Mouse (Mus musculus) limb, embryonic 11.5 days (tissue): ENCODE data around the gene Pkp4. TPM values are rescaled to one million over a fixed set of nuclear protein-coding genes. Genes with fewer than 3 reads are reported as not detected.
A peak's percentile ranks its signal among the peaks of the same experiment; 100 is the strongest.

Experiments used
- ATAC-seq: fragments of 200-750 bp; cut with Nextera tagmentation; 2 replicates; pipeline ENCODE4 v1.8.0; 2017; ENCODE audit warnings: low read depth; ENCODE audit not compliant: insufficient number of reproducible peaks, low FRiP score, low TSS enrichment
- DNase-seq: peaks from one replicate; pipeline ENCODE4 v3.0.0-alpha.2; 2015; ENCODE audit warnings: low spot score
- H3K27ac ChIP-seq: fragments of 300-500 bp; sonication (generic); replicated peaks from 2 replicates; pipeline ENCODE4 v1.5.1; 2014; ENCODE audit warnings: low read depth, mild to moderate bottlenecking, low read length
- H3K27me3 ChIP-seq: fragments of 300-500 bp; sonication (generic); 2 replicates; pipeline ENCODE4 v1.6.1; 2014; ENCODE audit warnings: mild to moderate bottlenecking, low read length, mixed read lengths; ENCODE audit not compliant: control insufficient read depth, insufficient read depth
- H3K36me3 ChIP-seq: fragments of 300-500 bp; sonication (generic); 2 replicates; pipeline ENCODE4 v1.6.1; 2014; ENCODE audit warnings: mild to moderate bottlenecking, low read length, moderate library complexity, mixed read lengths; ENCODE audit not compliant: control insufficient read depth, insufficient read depth
- H3K4me1 ChIP-seq: fragments of 300-500 bp; sonication (generic); 2 replicates; pipeline ENCODE4 v1.6.1; 2014; ENCODE audit warnings: low read length, mixed read lengths; ENCODE audit not compliant: control insufficient read depth, insufficient read depth
- H3K4me2 ChIP-seq: fragments of 300-500 bp; sonication (generic); 2 replicates; pipeline ENCODE4 v1.6.1; 2014; ENCODE audit warnings: low read depth, mild to moderate bottlenecking, moderate library complexity; ENCODE audit not compliant: severe bottlenecking
- H3K4me3 ChIP-seq: fragments of 300-500 bp; sonication (generic); 2 replicates; pipeline ENCODE4 v1.5.1; 2014; ENCODE audit warnings: low read depth, low read length
- H3K9ac ChIP-seq: fragments of 300-500 bp; sonication (generic); 2 replicates; pipeline ENCODE4 v1.6.1; 2014; ENCODE audit warnings: mild to moderate bottlenecking, low read length
- H3K9me3 ChIP-seq: fragments of 300-500 bp; sonication (generic); 2 replicates; pipeline ENCODE4 v1.6.1; 2016; ENCODE audit warnings: low read length; ENCODE audit not compliant: control insufficient read depth
- WGBS: fragments of 180-500 bp; shearing (Covaris S2); extraction: QIAGEN DNeasy Blood & Tissue Kit; methylation state at CpG from one replicate; pipeline ENCODE4 v1.1.7; 2014; 5-methylcytosine and 5-hydroxymethylcytosine counted together
- polyA plus RNA-seq: library from polyadenylated mRNA; unstranded; fragments of >200 nt; fragmentation: Nextera tagmentation; extraction: Ambion mirVana; gene quantifications from 2 replicates; pipeline ENCODE4 v1.2.1, GENCODE M21; 2014

Gene Pkp4
- polyA plus RNA-seq, 1 experiment from 2014 or later: 18.8 TPM

- Histone ChIP-seq H3K4me3 (peak overlapping the region; percentile 89), H3K4me1 (peaks cover 6% of the 10 kb centered on the region), H3K27me3 (no peaks in the 10 kb centered on the region), H3K9me3 (no peaks in the 10 kb centered on the region), H3K4me2 (peak overlapping the region; percentile 88), H3K27ac (peak overlapping the region; percentile 56), H3K36me3 (no peaks in the 10 kb centered on the region), H3K9ac (peak overlapping the region; percentile 78)
- WGBS: 1% methylated on average over 74 of the region's 74 CpGs
- peak; percentile 61; the same call in 1 of the 2 replicates for ATAC-seq
- peak; percentile 77 for DNase-seq
Measured at GRCm38 (mm10) chr2:59161441-59162284, 1.0 kb downstream of the Pkp4 start.

DNA sequence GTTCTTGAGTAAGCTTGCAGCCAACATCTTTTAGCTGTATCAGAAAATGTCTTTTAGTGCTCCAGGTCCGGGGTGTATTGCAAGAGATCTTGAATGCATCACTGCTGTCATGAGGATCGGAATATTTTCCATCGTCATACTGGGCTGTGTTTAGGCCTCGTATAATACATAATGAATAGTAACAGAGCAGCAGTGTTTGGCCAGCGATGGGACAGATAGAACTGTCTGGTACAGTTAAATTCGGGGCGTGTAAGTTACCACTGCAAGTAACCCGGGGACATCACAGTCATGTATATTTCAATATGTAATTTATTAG, 1.6 kb downstream of the Pkp4 start:
- H3K36me3 ChIP-seq: no peaks in the 10 kb centered on the region
- 49% methylated on average over 8 of the region's 8 CpGs for WGBS
- H3K9ac ChIP-seq: peak overlapping the region; percentile 78
- H3K4me2 ChIP-seq: peak overlapping the region; percentile 88
- H3K27ac ChIP-seq: no peak overlapping the region
- ATAC-seq: no peak
- no peaks in the 10 kb centered on the region for H3K27me3 ChIP-seq
- no peaks in the 10 kb centered on the region for H3K9me3 ChIP-seq
- H3K4me3 ChIP-seq: peak overlapping the region; percentile 89
- H3K4me1 ChIP-seq: peaks cover 6% of the 10 kb centered on the region
- peak; percentile 21 for DNase-seq

- no peak for ATAC-seq
- Histone ChIP-seq H3K4me2 (no peak overlapping the region), H3K27ac (no peak overlapping the region), H3K9ac (no peak overlapping the region), H3K36me3 (no peaks in the 10 kb centered on the region), H3K27me3 (no peaks in the 10 kb centered on the region), H3K4me3 (no peak overlapping the region), H3K4me1 (peaks cover 2% of the 10 kb centered on the region; the same call in 1 of the 2 replicates), H3K9me3 (no peaks in the 10 kb centered on the region)
- DNase-seq: peak; percentile 11
- 71% methylated on average over 4 of the region's 4 CpGs for WGBS
Measured at GRCm38 (mm10) chr2:59166976-59167375, 6.3 kb downstream of the Pkp4 start.

DNA sequence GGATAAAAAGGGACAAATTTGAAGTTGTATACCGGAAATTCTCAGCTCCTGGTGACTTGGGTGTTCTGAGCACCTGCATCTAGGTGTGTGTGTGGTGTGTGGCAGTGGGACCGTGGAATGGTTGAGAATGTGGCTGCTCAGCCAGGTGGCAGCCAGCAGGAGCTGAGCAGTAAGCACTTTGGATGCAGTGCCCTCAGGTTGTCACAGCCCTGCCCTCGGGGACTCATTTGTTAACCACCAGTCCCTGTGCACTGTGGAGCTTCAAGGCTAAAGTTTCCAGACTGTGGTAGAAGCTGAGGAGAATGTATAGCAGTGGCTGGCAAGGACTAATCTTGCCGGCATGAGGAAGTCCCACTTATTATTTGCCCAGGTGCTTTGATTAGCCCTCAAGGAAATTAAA, 7.2 kb downstream of the Pkp4 start:
- no peak for ATAC-seq
- DNase-seq: peak; percentile 20
- Histone ChIP-seq H3K9ac (no peak overlapping the region), H3K27me3 (no peaks in the 10 kb centered on the region), H3K36me3 (no peaks in the 10 kb centered on the region), H3K4me1 (peaks cover under 1% of the 10 kb centered on the region; the same call in 1 of the 2 replicates), H3K4me3 (no peak overlapping the region), H3K9me3 (no peaks in the 10 kb centered on the region), H3K27ac (no peak overlapping the region), H3K4me2 (no peak overlapping the region)
- WGBS: 80% methylated on average over 4 of the region's 4 CpGs

GRCm38 (mm10) chr2:59169572-59170207, 9.0 kb downstream of the Pkp4 start:
- H3K4me3 ChIP-seq: no peak overlapping the region
- no peak overlapping the region for H3K9ac ChIP-seq
- no peaks in the 10 kb centered on the region for H3K27me3 ChIP-seq
- no peak overlapping the region for H3K4me2 ChIP-seq
- DNase-seq (peak; percentile 9), ATAC-seq (no peak)
- no peaks in the 10 kb centered on the region for H3K4me1 ChIP-seq
- H3K27ac ChIP-seq: no peak overlapping the region
- 68% methylated on average over 9 of the region's 9 CpGs for WGBS
- no peaks in the 10 kb centered on the region for H3K36me3 ChIP-seq
- no peaks in the 10 kb centered on the region for H3K9me3 ChIP-seq

DNA sequence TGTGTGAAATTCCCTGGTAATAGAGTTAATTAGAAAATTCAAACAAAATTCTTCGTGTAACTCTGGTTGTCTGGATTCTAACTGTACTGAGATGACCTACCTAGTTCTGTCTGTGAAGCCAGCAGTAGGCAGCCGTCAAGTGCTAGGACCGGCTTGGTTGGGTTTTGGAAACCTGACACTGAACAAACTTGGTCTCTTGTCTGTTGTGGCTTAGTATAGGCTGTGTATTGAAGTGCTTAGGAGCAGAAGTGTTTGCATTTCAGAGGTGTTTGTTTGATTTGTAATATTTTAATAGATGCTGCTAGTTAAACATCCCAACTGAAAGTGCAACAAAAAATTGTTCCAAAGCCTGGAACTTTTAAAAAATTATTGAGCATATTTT, 9.5 kb downstream of the Pkp4 start:
- 77% methylated on average over 3 of the region's 3 CpGs for WGBS
- Histone ChIP-seq H3K4me2 (no peak overlapping the region), H3K27ac (no peak overlapping the region), H3K27me3 (no peaks in the 10 kb centered on the region), H3K4me1 (no peaks in the 10 kb centered on the region), H3K36me3 (no peaks in the 10 kb centered on the region), H3K9me3 (no peaks in the 10 kb centered on the region), H3K4me3 (no peak overlapping the region), H3K9ac (no peak overlapping the region)
- DNase-seq (peak; percentile 18), ATAC-seq (no peak)

GRCm38 (mm10) chr2:59170593-59170992, 9.9 kb downstream of the Pkp4 start:
- Histone ChIP-seq H3K9ac (no peak overlapping the region), H3K27me3 (no peaks in the 10 kb centered on the region), H3K27ac (no peak overlapping the region), H3K36me3 (no peaks in the 10 kb centered on the region), H3K4me2 (no peak overlapping the region), H3K4me3 (no peak overlapping the region), H3K9me3 (no peaks in the 10 kb centered on the region), H3K4me1 (no peaks in the 10 kb centered on the region)
- peak; percentile 18 for DNase-seq
- 95% methylated on average over 5 of the region's 5 CpGs for WGBS
- no peak for ATAC-seq

DNA sequence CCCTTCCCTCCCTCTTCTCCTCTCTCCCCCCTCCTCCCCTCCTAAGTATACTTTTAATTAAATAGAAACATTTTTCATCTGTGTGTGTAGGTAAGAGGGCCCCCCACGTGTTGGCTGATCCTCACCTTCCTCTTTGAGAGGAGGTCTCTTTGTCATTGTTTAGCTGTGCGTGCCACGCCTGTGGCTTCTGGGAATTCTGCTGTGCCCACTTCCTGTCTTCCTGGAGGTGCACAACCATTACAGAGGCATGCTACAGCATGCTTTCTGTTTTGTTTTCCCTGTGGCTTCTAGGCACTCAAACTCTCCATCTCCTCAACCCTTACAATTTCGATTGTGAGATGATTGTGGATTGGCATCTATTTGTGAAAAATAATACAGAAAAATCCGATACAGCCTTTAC, 10.9 kb downstream of the Pkp4 start:
- Histone ChIP-seq H3K9me3 (no peaks in the 10 kb centered on the region), H3K27me3 (no peaks in the 10 kb centered on the region), H3K4me1 (no peaks in the 10 kb centered on the region), H3K4me3 (no peak overlapping the region), H3K36me3 (no peaks in the 10 kb centered on the region), H3K4me2 (no peak overlapping the region), H3K9ac (no peak overlapping the region), H3K27ac (no peak overlapping the region)
- no peak for ATAC-seq
- DNase-seq: no peak
- WGBS: 81% methylated on average over 5 of the region's 5 CpGs
